9 mouse cellular contexts compared by ENCODE assay signal in the genomic region with DNA sequence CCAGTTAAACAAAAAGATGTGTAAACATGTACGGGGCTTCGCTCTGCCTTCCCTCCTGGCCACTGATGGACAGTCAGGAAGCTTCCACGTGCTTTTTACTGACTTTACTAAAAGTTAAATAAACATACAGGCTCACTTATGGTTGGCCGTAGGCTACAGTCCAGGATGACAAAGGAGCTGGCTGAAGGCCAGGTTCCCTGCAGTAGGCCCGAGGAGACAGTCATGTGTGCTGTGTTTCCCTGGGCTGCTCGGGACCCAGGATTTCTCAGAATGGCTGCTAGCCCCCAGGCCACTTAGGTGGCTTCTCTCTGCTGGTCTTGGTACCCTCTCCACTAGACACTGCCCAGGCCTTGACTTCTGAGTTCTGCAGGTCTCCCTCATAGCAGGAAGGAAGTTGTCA. TPM values are rescaled to one million over a fixed set of nuclear protein-coding genes. Genes with fewer than 3 reads are reported as not detected.
A peak's percentile ranks its signal among the peaks of the same experiment; 100 is the strongest.
DNase-seq lines count a peak whose midpoint lies in the region; ATAC-seq and TF ChIP-seq lines count a peak whose summit lies in the region.
"Had no signal": no experiment of that assay in that cellular context is flagged by ENCODE, and none has a peak within 500 bp of the region (broad histone marks: within the 10 kb centered on the region; RNA-seq: fewer than 3 reads in every experiment).

No protein-coding gene starts in this region.

- no peaks in the 10 kb centered on the region for H3K27me3 ChIP-seq in embryonic facial prominence, embryonic 15.5 days

- intact Hi-C loops in gastrocnemius, postnatal 36 days (cut with DNase I), result no loop called here
- intact Hi-C loops in left cerebral cortex, adult 2 months (cut with DNase I), result no loop called here

- no peaks in the 10 kb centered on the region for H3K9me3 ChIP-seq in embryonic facial prominence, embryonic 15.5 days (replicated peaks)

- no peak for ATAC-seq in embryonic facial prominence, embryonic 15.5 days (ENCODE audit: insufficient number of reproducible peaks, low FRiP score, low TSS enrichment, low read depth)
- ATAC-seq in erythroid progenitor cell, adult 5-6 weeks (replicated peaks; ENCODE audit: low FRiP score, poor library complexity, severe bottlenecking), result no peak

- no peak for TF ChIP-seq CTCF in left cerebral cortex, adult 2 months (IDR thresholded peaks at IDR 0.05)

- no peak overlapping the region for H3K4me3 ChIP-seq in embryonic facial prominence, embryonic 15.5 days (replicated peaks)
- no peak overlapping the region for H3K4me3 ChIP-seq in left cerebral cortex, adult 2 months

- WGBS in embryonic facial prominence, embryonic 15.5 days, result 54% methylated on average over 6 of the region's 6 CpGs

- H3K4me1 ChIP-seq in embryonic facial prominence, embryonic 15.5 days, result peaks cover 10% of the 10 kb centered on the region

- DNase-seq in gastrocnemius, postnatal 10 days, result peak; percentile 53
- DNase-seq in gastrocnemius, postnatal 36 days, result no peak
- peak; percentile 94 for DNase-seq in NIH3T3 (ENCODE audit: low read depth)
- peak; percentile 60 to 72 for DNase-seq in kidney, postnatal 4 days
- no peak for DNase-seq in gastrocnemius, adult 18-20 months (ENCODE audit: low spot score)
- DNase-seq in left cerebral cortex, adult 2 months (ENCODE audit: extremely low spot score in 1 of 2, low spot score in 2 of 2), result no peak

- no peak overlapping the region for H3K4me2 ChIP-seq in embryonic facial prominence, embryonic 15.5 days (replicated peaks)

- H3K9ac ChIP-seq in embryonic facial prominence, embryonic 15.5 days, result no peak overlapping the region

- 0 out of 2 replicates have a peak overlapping the region, but pooled peaks have one; percentile 28 for H3K27ac ChIP-seq in embryonic facial prominence, embryonic 15.5 days (replicated peaks)
- H3K27ac ChIP-seq in left cerebral cortex, adult 2 months, result no peak overlapping the region

- peaks cover 46% of the 10 kb centered on the region for H3K36me3 ChIP-seq in embryonic facial prominence, embryonic 15.5 days

RNA-seq across cellular contexts. Expression of a gene that starts 6.9 kb away (rescaled TPM):
- 10 to 100 TPM; 31.0 to 32.1 TPM for total RNA-seq in gastrocnemius, postnatal 10 days (2021)
- total RNA-seq in gastrocnemius, postnatal 36 days (2021), result 10 to 100 TPM; 19.2 to 23.1 TPM
- polyA plus RNA-seq in embryonic facial prominence, embryonic 15.5 days (2015; fragmentation: Nextera tagmentation; extraction: Ambion mirVana), result 61.8 and 69.0 TPM in 2 replicates
- total RNA-seq in erythroid progenitor cell, adult 5-6 weeks (2015; ENCODE audit: low replicate concordance), result 2.5 and 5.4 TPM in 2 replicates
- total RNA-seq in erythroid progenitor cell, adult 5-6 weeks (2017; ENCODE audit: low replicate concordance), result 1.4 and 4.3 TPM in 2 replicates
- 10 to 100 TPM; 17.1 to 24.1 TPM for total RNA-seq in gastrocnemius, adult 18-20 months (2021)
- 100 to 1,000 TPM; 214 to 229 TPM for total RNA-seq in left cerebral cortex, adult 2 months (2021)

RNA-seq across cellular contexts. Expression of a gene that starts 22.0 kb away (rescaled TPM):
- total RNA-seq in gastrocnemius, postnatal 10 days (2021), result not detected
- not detected for total RNA-seq in gastrocnemius, postnatal 36 days (2021)
- polyA plus RNA-seq in embryonic facial prominence, embryonic 15.5 days (2015; fragmentation: Nextera tagmentation; extraction: Ambion mirVana), result 0.07 TPM in 1 of 2 replicates, not detected in the other
- not detected in 2 replicates for total RNA-seq in erythroid progenitor cell, adult 5-6 weeks (2015; ENCODE audit: low replicate concordance)
- total RNA-seq in erythroid progenitor cell, adult 5-6 weeks (2017; ENCODE audit: low replicate concordance), result not detected in 2 replicates
- total RNA-seq in gastrocnemius, adult 18-20 months (2021), result not detected
- total RNA-seq in left cerebral cortex, adult 2 months (2021), result not detected
- total RNA-seq: layer of hippocampus, postnatal 25 days had no signal

RNA-seq across cellular contexts. Expression of a gene that starts 25.9 kb away (rescaled TPM):
- not detected for total RNA-seq in gastrocnemius, postnatal 10 days (2021)
- total RNA-seq in gastrocnemius, postnatal 36 days (2021), result under 1 TPM in 1 of 2 experiments, not detected in 1; 0.59 TPM
- polyA plus RNA-seq in embryonic facial prominence, embryonic 15.5 days (2015; fragmentation: Nextera tagmentation; extraction: Ambion mirVana), result 0.45 and 0.89 TPM in 2 replicates
- total RNA-seq in erythroid progenitor cell, adult 5-6 weeks (2015; ENCODE audit: low replicate concordance), result 5.4 and 9.4 TPM in 2 replicates
- total RNA-seq in erythroid progenitor cell, adult 5-6 weeks (2017; ENCODE audit: low replicate concordance), result 7.2 and 20.0 TPM in 2 replicates
- under 1 TPM in 1 of 2 experiments, not detected in 1; 0.31 TPM for total RNA-seq in gastrocnemius, adult 18-20 months (2021)
- total RNA-seq in left cerebral cortex, adult 2 months (2021), result under 1 TPM in 1 of 2 experiments, not detected in 1; 0.81 TPM
- total RNA-seq: layer of hippocampus, postnatal 25 days had no signal

RNA-seq across cellular contexts. Expression of a gene that starts 52.2 kb away (rescaled TPM):
- total RNA-seq in gastrocnemius, postnatal 10 days (2021), result 1 to 10 TPM in 1 of 2 experiments, under 1 TPM in 1; 0.73 to 1.3 TPM
- total RNA-seq in gastrocnemius, postnatal 36 days (2021), result 1 to 10 TPM; 1.2 to 2.7 TPM
- polyA plus RNA-seq in embryonic facial prominence, embryonic 15.5 days (2015; fragmentation: Nextera tagmentation; extraction: Ambion mirVana), result 4.8 and 6.5 TPM in 2 replicates
- total RNA-seq in erythroid progenitor cell, adult 5-6 weeks (2015; ENCODE audit: low replicate concordance), result 8.3 and 14.7 TPM in 2 replicates
- total RNA-seq in erythroid progenitor cell, adult 5-6 weeks (2017; ENCODE audit: low replicate concordance), result 3.0 and 4.5 TPM in 2 replicates
- 1 to 10 TPM in 1 of 2 experiments, under 1 TPM in 1; 0.43 to 1.3 TPM for total RNA-seq in gastrocnemius, adult 18-20 months (2021)
- 1 to 10 TPM; 1.6 to 1.7 TPM for total RNA-seq in left cerebral cortex, adult 2 months (2021)

Comparison
In these comparisons a context has a peak if more than half of its experiments do, and no peak if none do; other contexts are left out.
1. DNase-seq: peak in gastrocnemius, postnatal 10 days (single experiment), NIH3T3 (single experiment) and kidney, postnatal 4 days (2 of 2); none in gastrocnemius, postnatal 36 days (0 of 2), gastrocnemius, adult 18-20 months (single experiment) and left cerebral cortex, adult 2 months (0 of 2).
2. RNA of a gene that starts 6.9 kb away (total RNA-seq): 214 to 229 TPM in left cerebral cortex, adult 2 months; 31.0 to 32.1 TPM in gastrocnemius, postnatal 10 days, 17.1 to 24.1 TPM in gastrocnemius, adult 18-20 months, 19.2 to 23.1 TPM in gastrocnemius, postnatal 36 days and 1.4 to 5.4 TPM in erythroid progenitor cell, adult 5-6 weeks; every median in the first group is over 4 times any median in the second.